Mouse (Mus musculus) Patski (cell line): ENCODE results near the gene Anapc13. TPM values are rescaled to one million over a fixed set of nuclear protein-coding genes. Genes with fewer than 3 reads are reported as not detected.

Experiments
- ATAC-seq: fragments of 100-300 bp; one replicate; pipeline ENCODE4 v1.8.0; 2021
- CTCF ChIA-PET: fragments of 350-600 bp; sonication (Branson Sonifier 250); formaldehyde crosslinking; loops from one replicate; lab custom pipeline; 2022; ENCODE audit warnings: inconsistent platforms; lab: Charles Lee
- POLR2A ChIA-PET: fragments of 350-600 bp; sonication (Branson Sonifier 250); formaldehyde crosslinking; loops from one replicate; lab custom pipeline; 2022; ENCODE audit warnings: antibody characterized with exemption, inconsistent platforms; lab: Charles Lee
- DNase-seq: peaks from one replicate; pipeline ENCODE4 v3.0.0-alpha.2; 2011; ENCODE audit warnings: low read depth, low spot score
- H3K27me3 ChIP-seq: fragments of 371-371 bp; one replicate; pipeline ENCODE4 v1.5.1; 2021
- CTCF ChIP-seq: fragments of 100-300 bp; IDR thresholded peaks from one replicate; pipeline ENCODE4 v1.5.1; 2021
- in situ Hi-C: fragments of 300-500 bp; cut with MboI; formaldehyde crosslinking; loops from 3 replicates; pipeline ENCODE4 v1.11.1; 2018; ENCODE audit warnings: low pct_unique_long_range_greater_than_20kb, mixed read lengths
- polyA plus RNA-seq: library from polyadenylated mRNA; unstranded; gene quantifications from one replicate; pipeline ENCODE4 v1.2.3, GENCODE M21; 2021

Anapc13 gene
- polyA plus RNA-seq, 1 experiment from 2014 or later = 113 TPM

- no peaks in the 10 kb centered on the region for H3K27me3 ChIP-seq
- POLR2A ChIA-PET = interaction anchor here (1.3 kb wide), 1 partner anchor 103 kb away, joined by 4 read pairs; no protein-coding TSS in a partner anchor
- DNase-seq (no peak), ATAC-seq (no peak)
- in situ Hi-C loops = loop anchor here (10.0 kb wide), 1 partner anchor 676 kb away; the partner anchor contains the start of genes 1300017J02Rik and Topbp1
- CTCF ChIA-PET = interaction anchor here (0.8 to 1.5 kb wide), 4 partner anchors 156 to 240 kb away, joined by 3 read pairs; no protein-coding TSS in a partner anchor
- no peak for TF ChIP-seq CTCF
These were observed 3.0 kb downstream of the Anapc13 start for GRCm38 (mm10) chr9:102629052-102629451.

GRCm38 (mm10) chr9:102631589-102632147 is 5.6 kb downstream of the Anapc13 start:
- ATAC-seq (no peak), DNase-seq (no peak)
- no peaks in the 10 kb centered on the region for H3K27me3 ChIP-seq
- no peak for TF ChIP-seq CTCF
- CTCF ChIA-PET = interaction anchor here (1.0 to 3.5 kb wide), 3 partner anchors 10 to 152 kb away, joined by 3 to 20 read pairs (median 4); no protein-coding TSS in a partner anchor
- in situ Hi-C loops = no loop called here
- POLR2A ChIA-PET = interaction anchor here (13.2 kb wide), 1 partner anchor 93 kb away, joined by 274 read pairs; the partner anchor contains the start of gene Amotl2

- ATAC-seq (no peak), DNase-seq (no peak)
- POLR2A ChIA-PET = interaction anchor here (13.2 kb wide), 1 partner anchor 93 kb away, joined by 274 read pairs; the partner anchor contains the start of gene Amotl2
- CTCF ChIA-PET = interaction anchor here (1.1 to 3.5 kb wide), 2 partner anchors 10 to 151 kb away, joined by 3 to 20 read pairs; no protein-coding TSS in a partner anchor
- no peak for TF ChIP-seq CTCF
- in situ Hi-C loops = no loop called here
- no peaks in the 10 kb centered on the region for H3K27me3 ChIP-seq
These were observed 6.1 kb downstream of the Anapc13 start for GRCm38 (mm10) chr9:102632173-102632572.

- ChIA-PET CTCF (interaction anchor here (0.7 to 5.5 kb wide), 15 partner anchors 11 to 255 kb away, joined by 3 to 71 read pairs (median 4); no protein-coding TSS in a partner anchor), POLR2A (interaction anchor here (0.5 to 13.2 kb wide), 5 partner anchors 28 to 150 kb away, joined by 3 to 274 read pairs (median 3); partner anchors contain the start of gene Amotl2)
- in situ Hi-C loops = no loop called here
- H3K27me3 ChIP-seq = no peaks in the 10 kb centered on the region
- ATAC-seq (peak; percentile 56), DNase-seq (no peak)
- peak; percentile 84 for TF ChIP-seq CTCF
These were observed 6.9 kb downstream of the Anapc13 start for GRCm38 (mm10) chr9:102632923-102633537.

- H3K27me3 ChIP-seq = no peaks in the 10 kb centered on the region
- ChIA-PET CTCF (interaction anchor here (1.3 to 5.5 kb wide), 13 partner anchors 12 to 233 kb away, joined by 3 to 71 read pairs (median 12); no protein-coding TSS in a partner anchor), POLR2A (interaction anchor here (1.5 to 13.2 kb wide), 2 partner anchors 91 to 145 kb away, joined by 3 to 274 read pairs; partner anchors contain the start of gene Amotl2)
- peak; percentile 66 for ATAC-seq
- in situ Hi-C loops = no loop called here
- no peak for TF ChIP-seq CTCF
- DNase-seq = no peak
These were observed 8.4 kb downstream of the Anapc13 start for GRCm38 (mm10) chr9:102634453-102634852.

GRCm38 (mm10) chr9:102636553-102636952 is 10.5 kb downstream of the Anapc13 start:
- in situ Hi-C loops = loop anchor here (5.0 kb wide), 2 partner anchors 86 to 231 kb away; no protein-coding TSS in a partner anchor
- TF ChIP-seq CTCF = peak; percentile 79
- ChIA-PET CTCF (interaction anchor here (0.7 to 5.5 kb wide), 28 partner anchors 12 to 243 kb away, joined by 3 to 71 read pairs (median 7); no protein-coding TSS in a partner anchor), POLR2A (interaction anchor here (0.5 to 13.2 kb wide), 4 partner anchors 10 to 146 kb away, joined by 3 to 274 read pairs (median 8); partner anchors contain the start of genes Amotl2 and Cep63)
- ATAC-seq (peak; percentile 28), DNase-seq (no peak)
- no peaks in the 10 kb centered on the region for H3K27me3 ChIP-seq

GRCm38 (mm10) chr9:102637115-102637514 is 11.0 kb downstream of the Anapc13 start:
- no peak for TF ChIP-seq CTCF
- POLR2A ChIA-PET = interaction anchor here (0.5 to 13.2 kb wide), 4 partner anchors 10 to 146 kb away, joined by 3 to 274 read pairs (median 7); partner anchors contain the start of genes Amotl2 and Cep63
- ATAC-seq (no peak), DNase-seq (no peak)
- CTCF ChIA-PET = interaction anchor here (0.8 to 5.5 kb wide), 19 partner anchors 12 to 243 kb away, joined by 3 to 71 read pairs (median 9); no protein-coding TSS in a partner anchor
- in situ Hi-C loops = loop anchor here (5.0 kb wide), 2 partner anchors 85 to 230 kb away; no protein-coding TSS in a partner anchor
- H3K27me3 ChIP-seq = no peaks in the 10 kb centered on the region

- ATAC-seq (no peak), DNase-seq (no peak)
- no peaks in the 10 kb centered on the region for H3K27me3 ChIP-seq
- no peak for TF ChIP-seq CTCF
- in situ Hi-C loops = loop anchor here (5.0 kb wide), 2 partner anchors 83 to 228 kb away; no protein-coding TSS in a partner anchor
- CTCF ChIA-PET = interaction anchor here (0.8 to 2.3 kb wide), 9 partner anchors 10 to 240 kb away, joined by 3 to 10 read pairs (median 5); no protein-coding TSS in a partner anchor
- POLR2A ChIA-PET = interaction anchor here (1.2 to 13.2 kb wide), 2 partner anchors 86 to 141 kb away, joined by 3 to 274 read pairs; partner anchors contain the start of gene Amotl2
These were observed 12.9 kb downstream of the Anapc13 start for GRCm38 (mm10) chr9:102638963-102639362.

- ChIA-PET CTCF (interaction anchor here (0.8 to 2.3 kb wide), 9 partner anchors 9 to 240 kb away, joined by 3 to 10 read pairs (median 5); no protein-coding TSS in a partner anchor), POLR2A (interaction anchor here (1.2 to 13.2 kb wide), 2 partner anchors 85 to 140 kb away, joined by 3 to 274 read pairs; partner anchors contain the start of gene Amotl2)
- DNase-seq (no peak), ATAC-seq (no peak)
- no peak for TF ChIP-seq CTCF
- no peaks in the 10 kb centered on the region for H3K27me3 ChIP-seq
- in situ Hi-C loops = loop anchor here (5.0 kb wide), 2 partner anchors 83 to 228 kb away; no protein-coding TSS in a partner anchor
These were observed 13.4 kb downstream of the Anapc13 start for GRCm38 (mm10) chr9:102639510-102639909.
